26 mouse cellular contexts compared by ENCODE assay signal in genomic region chr6:82926106-82926505, GRCm38 (mm10). TPM values are rescaled to one million over a fixed set of nuclear protein-coding genes. Genes with fewer than 3 reads are reported as not detected.
A peak's percentile ranks its signal among the peaks of the same experiment; 100 is the strongest.
DNase-seq lines count a peak whose midpoint lies in the region; TF ChIP-seq lines count a peak whose summit lies in the region.
"Had no signal": no experiment of that assay in that cellular context is flagged by ENCODE, and none has a peak within 500 bp of the region (broad histone marks: within the 10 kb centered on the region; RNA-seq: fewer than 3 reads in every experiment).

No protein-coding gene starts in this region.

- TF ChIP-seq CTCF in brain, embryonic 14.5 days (IDR thresholded peaks at IDR 0.05; ENCODE audit: borderline replicate concordance, extremely low read depth, insufficient read depth, insufficient read length), result no peak

- DNase-seq in heart, adult 11 months, result peak; percentile 70
- DNase-seq in heart, postnatal 36 days, result no peak
- peak; percentile 77 for DNase-seq in brain, adult 2 months (ENCODE audit: low read depth, low spot score)
- peak; percentile 8 for DNase-seq in brain, embryonic 14.5 days (ENCODE audit: low read depth)
- DNase-seq in cerebellum, postnatal 14 days, result peak; percentile 59 to 67
- no peak for DNase-seq in kidney, postnatal 25 days
- no peak for DNase-seq in urinary bladder, postnatal 14 days (ENCODE audit: low spot score)
- DNase-seq: adrenal gland, postnatal 25 days; B cell, adult 2 months; embryo, embryonic 11 days; heart, postnatal 14 days; kidney, adult 2 months; kidney, postnatal 4 days; layer of hippocampus, postnatal 36 days; liver, embryonic 13.5 days; lung, adult 18-20 months; lung, postnatal 4 days; right cerebral cortex, postnatal 14 days had no signal

- intact Hi-C loops in heart, postnatal 36 days (cut with DNase I), result no loop called here

- TF ChIP-seq POLR2A in brain, embryonic 14.5 days (IDR thresholded peaks at IDR 0.05; ENCODE audit: borderline replicate concordance, extremely low read depth, insufficient read depth, insufficient read length, poor library complexity, severe bottlenecking), result no peak

RNA-seq across cellular contexts. Expression of gene Sema4f, which starts 13.5 kb away (rescaled TPM):
- under 1 TPM; 0.22 TPM for total RNA-seq in heart, postnatal 36 days (2021)
- 21.3 and 23.9 TPM in 2 replicates for polyA plus RNA-seq in brain, embryonic 14.5 days (2012; rRNA removed)
- total RNA-seq: monocyte, adult 5-6 weeks had no signal
- polyA plus RNA-seq: heart, embryonic 14.5 days had no signal

RNA-seq across cellular contexts. Expression of gene M1ap, which starts 20.6 kb away (rescaled TPM):
- total RNA-seq in heart, postnatal 36 days (2021), result not detected
- polyA plus RNA-seq in brain, embryonic 14.5 days (2012; rRNA removed), result 0.05 and 0.15 TPM in 2 replicates
- total RNA-seq: adrenal gland, adult 18-20 months; adrenal gland, postnatal 25 days; gastrocnemius, adult 8-10 months; layer of hippocampus, postnatal 36 days; left cerebral cortex, postnatal 10 days; monocyte, adult 5-6 weeks had no signal
- polyA plus RNA-seq: forebrain, embryonic 15.5 days; midbrain, embryonic 13.5 days; neural tube, embryonic 14.5 days had no signal

Comparison
In these comparisons a context has a peak if more than half of its experiments do, and no peak if none do; other contexts are left out.
1. DNase-seq: peak in heart, adult 11 months (single experiment), brain, adult 2 months (single experiment), brain, embryonic 14.5 days (single experiment) and cerebellum, postnatal 14 days (2 of 2); none in heart, postnatal 36 days (0 of 2), kidney, postnatal 25 days (0 of 2) and urinary bladder, postnatal 14 days (single experiment).